Mouse (Mus musculus) lung, embryonic 15.5 days (tissue): Measurements from ENCODE around the gene Dhdds. TPM values are rescaled to one million over a fixed set of nuclear protein-coding genes. Genes with fewer than 3 reads are reported as not detected.
A peak's percentile ranks its signal among the peaks of the same experiment; 100 is the strongest.

Experiments used
- ATAC-seq: fragments of 200-750 bp; cut with Nextera tagmentation; 2 replicates; pipeline ENCODE4 v1.8.0; 2017; ENCODE audit warnings: moderate number of reproducible peaks, borderline replicate concordance; ENCODE audit not compliant: low FRiP score, low TSS enrichment; ENCODE audit errors: extremely low read depth
- H3K27ac ChIP-seq: fragments of 300-500 bp; sonication (generic); 2 replicates; pipeline ENCODE4 v1.5.1; 2015; ENCODE audit warnings: moderate library complexity, mild to moderate bottlenecking, inconsistent platforms
- H3K27me3 ChIP-seq: fragments of 300-500 bp; sonication (generic); 2 replicates; pipeline ENCODE4 v1.6.1; 2015; ENCODE audit warnings: inconsistent platforms
- H3K36me3 ChIP-seq: fragments of 300-500 bp; sonication (generic); 2 replicates; pipeline ENCODE4 v1.6.1; 2015; ENCODE audit warnings: inconsistent platforms
- H3K4me1 ChIP-seq: fragments of 300-500 bp; sonication (generic); 2 replicates; pipeline ENCODE4 v1.6.1; 2015; ENCODE audit warnings: inconsistent platforms
- H3K4me2 ChIP-seq: fragments of 300-500 bp; sonication (generic); 2 replicates; pipeline ENCODE4 v1.6.1; 2015; ENCODE audit warnings: inconsistent platforms, mild to moderate bottlenecking, moderate library complexity
- H3K4me3 ChIP-seq: fragments of 300-500 bp; sonication (generic); 2 replicates; pipeline ENCODE4 v1.5.1; 2015; ENCODE audit warnings: mild to moderate bottlenecking, inconsistent platforms
- H3K9ac ChIP-seq: fragments of 300-500 bp; sonication (generic); 2 replicates; pipeline ENCODE4 v1.6.1; 2015; ENCODE audit warnings: inconsistent platforms
- H3K9me3 ChIP-seq: fragments of 300-500 bp; sonication (generic); 2 replicates; pipeline ENCODE4 v1.6.1; 2016; ENCODE audit warnings: inconsistent platforms
- WGBS: fragments of 180-500 bp; shearing (Covaris S2); methylation state at CpG from one replicate; pipeline ENCODE4 v1.1.7; 2015; 5-methylcytosine and 5-hydroxymethylcytosine counted together
- polyA plus RNA-seq: library from polyadenylated mRNA; unstranded; fragments of >200 nt; fragmentation: Nextera tagmentation; extraction: Ambion mirVana; gene quantifications from 2 replicates; pipeline ENCODE4 v1.2.1, GENCODE M21; 2015

Dhdds gene
- 44.4 and 47.3 TPM in 2 replicates for polyA plus RNA-seq

- Histone ChIP-seq H3K4me3 (peak within 1 kb of the TSS; percentile 82), H3K9ac (peak within 1 kb of the TSS; percentile 76), H3K4me1 (peaks cover 15% of the 10 kb centered on the region), H3K27me3 (no peaks in the 10 kb centered on the region), H3K36me3 (peaks cover 11% of the 10 kb centered on the region; the same call in 1 of the 2 replicates), H3K4me2 (peak within 1 kb of the TSS; percentile 79), H3K9me3 (no peaks in the 10 kb centered on the region), H3K27ac (no peak within 1 kb of the TSS)
- WGBS: 1% methylated on average over 49 of the region's 49 CpGs
- peak; percentile 98 for ATAC-seq
Observed at GRCm38 (mm10) chr4:134000466-134001438, at the start of gene Dhdds. Gene Dhdds, minus strand, starts transcription at chr4:134000918.

GRCm38 (mm10) chr4:134047648-134048047, 46.9 kb upstream of the Dhdds start:
- 48% methylated on average over 5 of the region's 5 CpGs for WGBS
- no peak for ATAC-seq
- H3K27me3 ChIP-seq: no peaks in the 10 kb centered on the region
- H3K36me3 ChIP-seq: no peaks in the 10 kb centered on the region
- no peak overlapping the region for H3K9ac ChIP-seq
- H3K4me3 ChIP-seq: no peak overlapping the region
- no peaks in the 10 kb centered on the region for H3K9me3 ChIP-seq
- peaks cover 5% of the 10 kb centered on the region for H3K4me1 ChIP-seq
- H3K27ac ChIP-seq: no peak overlapping the region
- H3K4me2 ChIP-seq: no peak overlapping the region

- H3K4me3 ChIP-seq: no peak overlapping the region
- WGBS: 58% methylated on average over 2 of the region's 2 CpGs
- no peak for ATAC-seq
- no peaks in the 10 kb centered on the region for H3K27me3 ChIP-seq
- H3K4me2 ChIP-seq: no peak overlapping the region
- no peaks in the 10 kb centered on the region for H3K9me3 ChIP-seq
- no peaks in the 10 kb centered on the region for H3K36me3 ChIP-seq
- peaks cover 6% of the 10 kb centered on the region for H3K4me1 ChIP-seq
- no peak overlapping the region for H3K27ac ChIP-seq
- no peak overlapping the region for H3K9ac ChIP-seq
Observed at GRCm38 (mm10) chr4:134043041-134043440, 42.3 kb upstream of the Dhdds start.

- no peaks in the 10 kb centered on the region for H3K36me3 ChIP-seq
- no peak for ATAC-seq
- H3K4me1 ChIP-seq: peaks cover 6% of the 10 kb centered on the region
- H3K4me3 ChIP-seq: no peak overlapping the region
- no peak overlapping the region for H3K27ac ChIP-seq
- no peak overlapping the region for H3K4me2 ChIP-seq
- no peak overlapping the region for H3K9ac ChIP-seq
- no peaks in the 10 kb centered on the region for H3K9me3 ChIP-seq
- WGBS: 31% methylated on average over 9 of the region's 9 CpGs
- H3K27me3 ChIP-seq: no peaks in the 10 kb centered on the region
Observed at GRCm38 (mm10) chr4:134041317-134042123, 40.8 kb upstream of the Dhdds start.

GRCm38 (mm10) chr4:134035953-134036352, 35.2 kb upstream of the Dhdds start:
- Histone ChIP-seq H3K4me3 (no peak overlapping the region), H3K4me1 (no peaks in the 10 kb centered on the region), H3K4me2 (no peak overlapping the region), H3K27ac (no peak overlapping the region), H3K9me3 (no peaks in the 10 kb centered on the region), H3K27me3 (no peaks in the 10 kb centered on the region), H3K36me3 (no peaks in the 10 kb centered on the region), H3K9ac (no peak overlapping the region)
- peak; percentile 39; the same call in 1 of the 2 replicates for ATAC-seq
- WGBS: 5% methylated on average over 16 of the region's 16 CpGs

GRCm38 (mm10) chr4:134025802-134026201, 25.1 kb upstream of the Dhdds start:
- Histone ChIP-seq H3K9me3 (no peaks in the 10 kb centered on the region), H3K36me3 (no peaks in the 10 kb centered on the region), H3K27me3 (no peaks in the 10 kb centered on the region), H3K4me1 (no peaks in the 10 kb centered on the region), H3K4me2 (no peak overlapping the region), H3K4me3 (no peak overlapping the region), H3K27ac (no peak overlapping the region), H3K9ac (no peak overlapping the region)
- no peak for ATAC-seq
- 54% methylated on average over 9 of the region's 9 CpGs for WGBS

GRCm38 (mm10) chr4:134020621-134021020, 19.9 kb upstream of the Dhdds start:
- no peak overlapping the region for H3K4me2 ChIP-seq
- no peak overlapping the region for H3K27ac ChIP-seq
- H3K4me3 ChIP-seq: no peak overlapping the region
- H3K9ac ChIP-seq: no peak overlapping the region
- no peaks in the 10 kb centered on the region for H3K36me3 ChIP-seq
- WGBS: 4% methylated on average over 11 of the region's 11 CpGs
- ATAC-seq: no peak
- no peaks in the 10 kb centered on the region for H3K9me3 ChIP-seq
- peaks cover 8% of the 10 kb centered on the region; the same call in 1 of the 2 replicates for H3K4me1 ChIP-seq
- peaks cover 49% of the 10 kb centered on the region for H3K27me3 ChIP-seq

GRCm38 (mm10) chr4:134019641-134020351, 19.1 kb upstream of the Dhdds start:
- no peak for ATAC-seq
- H3K4me3 ChIP-seq: no peak overlapping the region
- no peak overlapping the region for H3K27ac ChIP-seq
- peaks cover 8% of the 10 kb centered on the region; the same call in 1 of the 2 replicates for H3K4me1 ChIP-seq
- no peak overlapping the region for H3K4me2 ChIP-seq
- no peaks in the 10 kb centered on the region for H3K9me3 ChIP-seq
- 3% methylated on average over 16 of the region's 16 CpGs for WGBS
- H3K9ac ChIP-seq: no peak overlapping the region
- H3K27me3 ChIP-seq: peaks cover 54% of the 10 kb centered on the region
- no peaks in the 10 kb centered on the region for H3K36me3 ChIP-seq

- 0% methylated on average over 7 of the region's 10 CpGs for WGBS
- peaks cover 56% of the 10 kb centered on the region for H3K27me3 ChIP-seq
- H3K9ac ChIP-seq: no peak overlapping the region
- no peak overlapping the region for H3K4me3 ChIP-seq
- no peak overlapping the region for H3K4me2 ChIP-seq
- peaks cover 8% of the 10 kb centered on the region; the same call in 1 of the 2 replicates for H3K4me1 ChIP-seq
- no peaks in the 10 kb centered on the region for H3K9me3 ChIP-seq
- ATAC-seq: no peak
- H3K36me3 ChIP-seq: no peaks in the 10 kb centered on the region
- no peak overlapping the region for H3K27ac ChIP-seq
Observed at GRCm38 (mm10) chr4:134019210-134019609, 18.5 kb upstream of the Dhdds start.

GRCm38 (mm10) chr4:134018779-134019145, 18.0 kb upstream of the Dhdds start, which contains the start of gene Lin28a:
Gene Lin28a, minus strand, starts transcription at chr4:134018841.
- WGBS: 1% methylated on average over 9 of the region's 9 CpGs
- H3K4me2 ChIP-seq: peak within 1 kb of the TSS; percentile 26; the same call in 1 of the 2 replicates

More at GRCm38 (mm10) chr4:134018779-134019145, 18.0 kb upstream of the Dhdds start, which contains the start of gene Lin28a:
- ATAC-seq: no peak
- no peaks in the 10 kb centered on the region for H3K36me3 ChIP-seq
- no peak within 1 kb of the TSS for H3K9ac ChIP-seq
- no peak within 1 kb of the TSS for H3K27ac ChIP-seq
- H3K27me3 ChIP-seq: peaks cover 56% of the 10 kb centered on the region
- H3K4me1 ChIP-seq: peaks cover 8% of the 10 kb centered on the region; the same call in 1 of the 2 replicates
- no peaks in the 10 kb centered on the region for H3K9me3 ChIP-seq
- 0 out of 2 replicates have a peak within 1 kb of the TSS, but pooled peaks have one; percentile 4 for H3K4me3 ChIP-seq
